Mouse (Mus musculus): Measurements from ENCODE around the gene Nifk.

The Nifk gene

DNA sequence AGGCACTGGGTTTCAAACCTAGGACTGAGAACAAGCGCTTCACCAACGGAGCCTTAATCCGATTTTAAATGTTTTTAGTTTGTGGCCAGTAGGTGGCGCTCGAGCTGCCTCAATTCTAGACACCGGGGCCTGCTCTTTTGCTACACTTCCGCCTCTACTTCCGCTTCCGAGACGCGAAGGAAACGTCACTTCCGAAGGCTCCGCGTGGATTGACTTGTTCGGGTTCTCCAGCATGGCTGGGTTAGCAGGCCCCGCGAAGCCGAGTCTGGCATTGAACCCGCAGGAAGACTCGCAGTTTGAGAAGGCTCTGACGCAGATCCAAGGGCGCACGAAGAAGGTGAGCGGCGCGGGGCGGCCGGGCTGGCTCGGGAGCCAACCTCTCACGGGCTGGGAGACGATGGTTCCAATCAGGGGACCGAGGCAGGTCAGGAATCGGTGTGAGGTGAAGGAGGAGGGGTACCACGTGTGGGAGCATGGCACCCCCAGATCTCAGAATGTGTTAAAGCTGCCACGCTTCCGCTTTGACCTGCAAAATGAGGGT, at the start of gene Nifk:
TSS of gene Nifk (plus strand) at position 179 of the 541 bp plus-strand sequence.
- peak; percentile 60 for DNase-seq (ENCODE audit: low spot score)

DNA sequence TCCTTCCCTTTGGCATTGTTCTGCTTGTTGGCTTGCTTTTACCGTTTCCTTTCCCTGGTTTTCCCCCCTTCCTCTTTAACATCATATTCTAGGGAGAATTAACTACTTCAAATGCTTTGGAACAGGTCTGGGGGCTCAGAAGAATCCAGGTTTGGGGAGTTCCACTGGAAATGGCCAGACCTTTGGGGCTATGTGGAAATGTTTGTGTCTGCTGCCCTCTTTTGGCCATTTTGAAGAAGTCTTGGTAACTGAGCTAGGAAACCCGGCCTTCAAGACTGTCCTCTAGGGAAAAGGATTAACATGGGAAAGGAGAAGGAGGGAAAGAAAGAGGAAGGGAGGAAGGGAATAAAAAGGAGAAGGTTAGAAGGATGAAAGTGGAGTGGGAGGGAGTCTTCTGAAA, 46.5 kb upstream of the Nifk start:
- DNase-seq (ENCODE audit: low spot score) = no peak

DNA sequence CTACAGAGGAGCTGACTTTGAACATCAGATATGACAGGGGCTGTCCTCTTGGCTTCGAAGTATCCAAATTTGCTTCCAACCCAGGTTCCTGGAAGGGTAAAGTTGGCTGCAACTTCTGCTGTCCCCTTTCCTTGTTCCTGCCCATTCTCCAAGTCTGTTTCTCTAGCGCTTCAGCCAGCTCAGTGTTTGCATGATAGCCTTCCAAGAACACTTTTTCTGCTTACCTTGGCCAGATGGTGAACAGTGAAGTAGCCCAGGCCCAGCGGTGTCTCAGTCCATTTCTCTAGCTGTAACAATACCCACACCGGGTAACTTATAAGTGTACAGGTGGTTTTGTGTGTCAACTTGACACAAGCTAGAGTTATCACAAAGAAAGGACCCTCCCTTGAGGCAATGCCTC, 29.3 kb upstream of the Nifk start:
- DNase-seq (ENCODE audit: low spot score) = no peak

DNA sequence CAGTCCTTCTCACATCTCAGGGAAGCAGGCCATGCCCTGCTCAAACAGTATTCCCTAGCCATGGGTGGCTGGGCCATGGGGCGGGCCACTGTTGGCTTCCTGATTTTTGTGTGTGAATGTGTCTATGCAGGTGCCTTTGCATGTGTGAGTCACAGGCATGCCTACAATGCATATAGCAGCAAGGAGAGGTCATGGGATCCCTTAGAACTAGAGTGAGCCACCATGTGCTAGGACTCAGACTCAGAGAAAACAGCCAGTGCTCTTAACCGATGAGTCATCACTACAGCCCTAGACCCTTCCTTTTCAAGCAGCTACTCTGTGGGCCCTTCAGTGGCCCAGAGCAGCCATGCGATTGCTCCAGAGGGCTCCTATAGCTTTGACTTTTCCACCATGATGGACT, 27.4 kb upstream of the Nifk start:
- no peak for DNase-seq (ENCODE audit: low spot score)

DNA sequence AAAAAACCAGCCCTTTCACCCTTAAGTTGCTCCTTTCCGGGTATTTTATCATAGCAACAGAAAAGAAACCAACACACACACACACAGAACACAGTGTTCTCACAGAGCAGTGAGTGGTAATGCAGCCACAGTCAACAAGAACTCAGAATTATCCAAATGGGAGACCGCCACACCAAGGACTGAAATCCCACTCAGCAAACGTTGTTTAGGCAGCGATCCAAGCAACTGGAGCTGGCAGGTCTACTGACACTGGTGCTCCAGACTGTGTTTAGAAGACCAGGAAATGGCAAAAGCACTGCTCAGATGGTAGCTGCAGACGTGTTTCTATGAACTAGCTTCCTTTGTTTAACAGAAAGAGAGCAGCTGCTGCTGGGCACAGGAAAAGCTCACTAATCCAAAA, 26.8 kb upstream of the Nifk start:
- no peak for DNase-seq (ENCODE audit: low spot score)

DNA sequence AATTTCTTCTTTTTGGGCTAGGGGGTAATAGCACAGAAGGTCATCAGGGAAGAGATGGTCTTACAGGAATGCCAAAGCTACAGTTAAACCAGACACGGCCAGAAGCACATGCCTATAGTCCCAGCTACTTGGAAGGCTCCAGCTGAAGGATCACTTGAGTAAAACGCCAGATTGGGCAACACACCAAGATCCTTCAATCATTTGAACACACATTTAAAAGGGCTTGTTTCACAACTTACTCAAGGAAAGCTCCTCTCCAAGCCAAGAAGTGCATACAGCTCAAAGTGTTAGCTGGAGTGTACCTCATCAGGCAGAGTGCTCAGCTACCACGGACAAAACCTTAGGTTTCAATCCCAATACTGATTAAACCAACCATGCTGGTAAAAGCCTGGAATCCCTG, 25.0 kb upstream of the Nifk start:
- no peak for DNase-seq (ENCODE audit: low spot score)

DNA sequence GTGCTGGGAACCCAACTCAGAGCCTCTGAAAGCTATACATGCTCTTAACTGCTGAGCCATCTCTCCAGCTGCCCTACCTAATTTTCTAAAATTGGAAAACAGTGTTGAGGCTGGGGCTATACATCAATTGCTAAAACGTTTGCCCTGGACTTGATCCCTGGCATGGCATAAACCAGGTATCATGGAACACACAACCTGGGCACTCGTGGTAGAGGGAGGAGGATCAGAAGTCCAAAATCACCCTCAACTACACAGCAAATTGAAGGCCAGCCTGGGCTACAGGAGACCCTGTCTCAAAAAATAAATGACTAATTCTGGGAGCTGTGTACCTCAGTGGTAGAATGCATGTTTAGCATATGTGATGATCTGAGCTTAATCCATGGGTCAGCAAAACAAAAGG, 23.9 kb upstream of the Nifk start:
- no peak for DNase-seq (ENCODE audit: low spot score)

DNA sequence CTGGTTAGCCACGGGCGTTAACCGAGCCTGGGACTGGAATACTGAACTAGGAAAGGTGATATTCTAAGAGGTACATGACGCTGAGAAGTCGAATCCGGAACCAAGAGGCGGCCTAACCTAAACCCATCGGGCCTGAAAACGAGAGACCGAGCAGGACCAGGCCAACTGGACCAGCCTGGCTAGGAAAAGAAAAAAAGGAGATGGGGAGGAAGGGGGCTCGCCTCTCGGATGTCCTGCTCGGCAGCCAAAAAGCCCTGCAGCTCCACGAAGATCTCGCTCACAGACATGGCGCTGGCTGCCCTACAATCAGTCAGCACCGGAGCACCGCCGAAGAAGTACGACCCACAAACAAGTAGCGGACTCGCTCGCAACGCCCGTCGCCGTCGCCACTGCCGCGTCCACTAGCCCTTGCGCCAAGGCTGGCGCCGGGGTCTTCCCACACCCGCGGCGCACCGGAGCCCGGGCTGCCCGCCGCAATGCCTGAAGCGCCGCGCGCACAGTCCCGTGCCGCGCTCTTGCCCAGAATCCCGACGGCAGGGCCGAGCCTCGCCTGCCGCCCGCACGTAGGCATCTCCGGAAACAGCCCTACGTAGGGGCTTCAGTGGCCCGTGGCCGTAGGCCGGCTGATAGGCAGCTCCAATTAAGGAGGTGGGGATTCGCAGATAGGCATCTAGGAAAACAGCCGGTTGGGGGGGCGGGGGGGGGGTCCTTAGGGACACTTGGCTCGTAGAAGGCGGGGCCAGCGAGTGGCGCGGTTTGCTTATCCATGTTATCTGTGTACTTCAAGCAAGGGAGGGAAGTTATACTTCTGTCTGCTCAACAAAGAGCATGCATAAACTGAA, 10.6 kb upstream of the Nifk start:
- peak; percentile 42 for DNase-seq (ENCODE audit: low spot score)

DNA sequence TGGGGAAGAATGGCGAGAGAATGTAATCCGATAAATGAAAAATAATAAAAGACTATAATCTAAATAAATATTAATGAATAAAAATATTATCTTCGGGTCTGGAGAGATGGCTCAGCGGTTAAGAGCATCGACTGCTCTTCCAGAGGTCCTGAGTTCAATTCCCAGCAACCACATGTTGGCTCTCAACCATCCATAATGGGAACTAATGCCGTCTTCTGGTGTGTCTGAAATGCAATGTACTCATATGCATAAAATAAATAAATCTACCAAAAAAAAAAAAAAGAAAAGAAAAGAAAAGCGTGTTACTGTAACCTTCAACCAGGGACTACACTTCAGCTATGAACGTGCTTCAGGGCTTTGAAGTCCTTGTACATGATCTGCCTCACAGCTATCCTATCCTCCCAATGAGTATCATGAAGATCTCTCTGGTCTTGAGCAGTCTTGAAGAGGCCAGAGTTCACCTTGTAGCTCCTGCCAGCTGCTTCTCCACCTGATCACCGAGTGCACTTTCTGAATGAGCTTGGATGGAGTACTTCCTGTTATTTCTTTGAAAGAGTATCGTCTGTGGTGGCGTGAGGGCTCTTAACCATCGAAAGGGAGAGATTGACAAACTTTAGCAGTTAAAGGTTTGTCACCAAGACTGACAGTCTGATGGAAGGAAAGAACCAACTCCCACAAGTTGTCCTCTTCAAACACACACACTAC, 9.9 kb upstream of the Nifk start, which contains the start of gene Tsn:
TSS of gene Tsn (minus strand) at position 118 of the 705 bp plus-strand sequence.
- DNase-seq (ENCODE audit: low spot score) = no peak

DNA sequence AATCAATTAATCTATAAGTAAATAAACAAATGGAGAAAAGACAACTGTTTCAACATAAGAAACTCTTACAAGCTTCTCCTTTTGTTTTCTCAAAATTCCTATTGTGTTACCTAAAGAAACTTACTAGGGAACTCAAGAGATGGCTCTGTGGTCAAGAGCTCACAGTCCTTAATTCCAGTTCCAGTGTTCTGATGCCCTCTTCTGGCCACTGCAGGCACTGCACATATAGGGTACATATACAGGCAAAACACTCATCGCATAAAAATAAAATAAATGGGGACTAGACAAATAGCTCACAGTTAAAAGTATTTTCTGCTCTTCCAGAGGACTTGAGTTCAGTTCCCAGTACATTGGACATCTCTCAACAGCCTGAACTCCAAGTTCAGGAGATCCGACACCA, 943 bp upstream of the Nifk start:
- DNase-seq (ENCODE audit: low spot score) = no peak

DNA sequence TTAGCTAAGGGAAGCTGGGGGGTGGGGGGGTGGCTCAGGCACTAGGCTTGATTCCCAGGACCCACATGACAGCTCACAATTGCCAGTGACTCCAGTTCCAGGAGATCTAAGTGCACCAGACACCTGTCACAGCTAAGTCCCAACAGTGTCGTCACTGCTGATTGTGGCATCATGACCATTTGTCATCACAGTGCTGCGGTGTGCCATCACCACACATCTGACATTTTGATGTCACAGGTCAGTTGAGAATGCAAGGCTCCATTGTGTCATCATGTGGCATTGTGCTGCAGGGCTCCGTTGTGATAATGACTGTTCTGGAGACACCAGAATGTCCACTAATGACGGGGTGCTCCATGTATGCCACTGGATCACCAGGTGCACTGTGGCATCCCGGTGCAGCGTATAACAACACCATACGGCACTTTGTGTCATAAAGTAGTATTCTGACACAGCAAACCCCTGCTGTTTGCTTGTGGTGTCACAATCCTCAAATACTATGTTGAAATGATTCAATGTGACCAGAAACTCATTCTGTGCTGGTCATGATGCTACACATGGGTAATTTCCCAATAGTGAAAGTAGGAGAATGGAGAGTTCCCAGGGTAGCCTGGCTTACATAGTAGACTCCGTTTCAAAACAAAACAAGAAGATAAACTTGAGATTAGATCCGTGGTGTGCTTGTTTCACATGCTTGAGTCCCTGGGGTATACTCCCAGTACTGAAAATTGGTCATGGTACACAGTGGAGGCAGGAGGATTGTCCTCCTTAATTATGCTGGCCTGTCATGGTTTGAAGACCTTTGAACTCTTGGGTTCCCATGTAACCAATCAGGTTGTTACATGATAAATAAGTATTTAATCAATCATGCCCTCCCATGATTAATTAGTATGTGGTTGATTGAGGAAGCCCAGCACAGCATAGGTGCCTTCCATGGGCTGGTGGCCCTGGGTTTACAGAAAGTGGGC, 13.4 kb downstream of the Nifk start:
- no peak for DNase-seq (ENCODE audit: low spot score)

DNA sequence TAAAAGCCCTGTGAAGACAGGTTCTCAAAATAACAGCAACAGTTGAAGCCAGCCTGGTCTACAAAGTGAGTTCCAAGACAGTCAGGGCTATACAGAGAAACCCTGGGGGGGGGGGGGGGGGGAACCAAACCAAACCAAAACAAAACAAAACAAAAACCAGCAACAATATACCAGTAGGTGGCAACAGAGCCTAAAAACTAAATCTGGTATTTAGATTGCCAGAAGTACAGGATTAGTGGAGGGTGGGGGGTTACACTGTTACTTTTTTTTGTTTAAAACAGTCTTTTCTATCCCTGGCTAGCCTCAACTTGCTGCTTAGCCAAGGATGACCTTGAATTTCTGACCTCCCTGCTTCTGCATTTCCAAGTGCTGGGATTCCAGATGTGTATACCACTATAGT, 14.2 kb downstream of the Nifk start:
- no peak for DNase-seq (ENCODE audit: low spot score)

DNA sequence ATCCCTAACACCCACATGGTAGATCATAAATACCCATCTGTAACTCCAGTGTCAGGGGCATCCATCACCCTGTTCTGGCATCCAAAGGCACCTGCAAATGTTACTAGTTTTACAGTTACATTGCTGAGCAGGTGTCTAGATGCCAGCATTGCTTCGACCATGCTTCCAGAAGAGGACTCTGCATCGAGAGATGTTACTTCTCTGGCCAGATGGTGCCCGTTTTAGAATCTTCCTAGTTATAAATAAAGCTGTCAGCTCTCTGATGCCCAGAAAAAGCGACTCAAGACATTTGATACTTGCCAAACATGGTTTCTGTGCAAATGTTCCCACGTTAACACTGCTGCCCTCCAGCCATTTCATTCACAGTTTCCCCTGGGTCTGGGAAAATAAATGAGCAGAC, 16.3 kb downstream of the Nifk start:
- DNase-seq (ENCODE audit: low spot score) = no peak

DNA sequence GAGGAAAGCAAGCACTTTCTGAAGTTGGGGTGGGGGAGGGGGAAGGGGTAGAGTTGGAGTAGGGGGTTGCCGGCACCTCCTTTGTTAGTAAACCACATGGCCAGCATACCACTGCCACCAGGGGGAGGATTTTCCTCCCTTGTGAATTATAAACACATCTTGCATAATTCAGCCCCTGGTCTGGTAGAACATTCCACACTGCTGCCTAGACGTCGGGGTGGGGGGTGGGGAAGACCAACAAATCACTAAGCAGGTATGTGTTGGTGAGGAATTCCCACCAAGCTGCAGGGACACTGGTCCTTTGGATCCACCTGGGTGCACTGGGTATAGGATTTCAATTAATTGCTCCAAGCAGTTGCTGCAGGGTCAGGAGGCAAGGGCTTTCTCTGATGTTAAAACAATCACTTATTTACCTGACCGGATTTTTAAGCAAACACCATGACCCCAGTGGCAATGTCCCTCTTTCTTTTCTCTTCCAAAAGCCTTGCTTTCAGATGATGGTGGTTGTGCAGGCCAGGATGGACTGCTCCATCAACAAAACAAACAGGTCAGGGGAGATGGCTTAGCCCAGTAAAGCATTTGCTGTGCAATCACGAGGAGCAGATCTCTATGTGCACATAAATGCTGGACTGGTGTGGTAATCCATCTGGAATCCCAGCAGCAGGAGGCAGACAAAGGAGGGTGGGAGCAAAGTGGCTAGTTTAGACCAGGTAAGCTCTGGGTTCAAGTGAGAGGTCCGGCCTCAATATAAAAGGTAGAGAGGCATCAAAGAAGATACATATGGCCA, 22.2 kb downstream of the Nifk start:
- no peak for DNase-seq (ENCODE audit: low spot score)

DNA sequence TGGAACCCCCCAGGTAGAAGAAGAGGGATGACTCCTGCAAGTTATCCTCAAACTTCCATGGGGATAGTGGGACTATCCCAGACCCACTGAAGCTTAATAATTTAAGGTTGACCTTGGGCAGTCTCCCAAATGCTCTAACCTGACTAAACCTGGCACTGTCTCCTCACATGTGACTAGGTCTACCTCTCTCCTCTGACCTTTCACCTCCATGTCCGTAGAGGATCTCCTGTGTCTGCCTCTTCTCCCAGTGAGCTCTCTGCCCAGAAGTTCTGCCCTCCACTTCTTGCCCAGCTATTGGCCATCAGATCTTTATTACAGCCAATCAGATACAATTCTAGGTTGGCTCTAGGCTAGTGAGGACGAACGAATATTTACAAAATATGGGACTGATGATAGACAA, 28.3 kb downstream of the Nifk start:
- DNase-seq (ENCODE audit: low spot score) = no peak

DNA sequence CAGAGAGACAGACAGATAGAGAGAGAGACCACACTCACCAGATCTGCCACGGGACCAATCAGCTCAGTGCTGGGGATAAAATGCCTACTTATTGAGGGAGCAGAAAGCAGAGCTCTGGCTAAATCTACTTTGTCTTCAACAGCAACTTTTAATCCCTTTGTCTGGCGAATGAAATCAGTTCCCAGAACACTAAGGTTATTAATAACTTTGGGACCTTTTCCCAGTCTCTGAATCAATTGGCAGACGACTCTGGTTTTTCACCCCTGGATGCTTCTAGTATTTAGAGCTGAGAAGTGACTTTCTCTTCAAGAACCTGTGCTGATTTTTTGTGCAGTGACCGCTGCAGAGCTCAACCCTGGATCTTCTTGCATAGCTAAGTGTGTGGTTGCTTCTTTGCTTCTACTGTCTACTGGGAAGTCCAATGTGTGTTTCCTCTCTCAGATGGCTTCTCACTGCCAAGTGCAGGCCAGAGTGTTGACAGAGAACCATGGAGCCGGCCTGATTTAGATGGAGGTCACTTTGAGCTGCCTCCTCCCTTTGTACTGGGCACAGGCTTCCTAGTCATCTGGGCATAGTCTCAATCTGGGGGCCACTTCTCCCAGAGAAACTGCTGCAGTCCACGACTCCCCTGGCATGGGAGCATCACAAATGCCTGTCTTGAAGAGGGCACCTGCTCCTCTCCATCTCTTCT, 37.6 kb downstream of the Nifk start:
- no peak for DNase-seq (ENCODE audit: low spot score)

DNA sequence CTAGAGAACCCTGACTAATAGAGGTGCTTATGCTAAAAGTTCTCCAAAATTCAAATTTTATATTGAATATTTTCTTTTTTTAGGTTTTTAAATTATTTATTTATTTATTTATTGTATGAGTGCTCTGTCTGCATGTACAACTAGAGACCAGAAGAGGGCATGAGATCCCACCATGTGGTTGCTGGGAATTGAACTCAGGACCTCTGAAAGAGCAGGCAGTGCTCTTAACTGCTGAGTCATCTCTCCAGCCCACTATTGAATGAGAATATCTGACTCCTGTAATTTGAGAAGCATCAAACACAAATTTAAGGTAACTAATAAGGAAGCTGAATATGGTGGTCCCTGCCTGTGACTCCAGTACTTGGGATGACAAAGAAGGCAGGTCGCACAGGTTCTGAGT, 46.3 kb downstream of the Nifk start:
- no peak for DNase-seq (ENCODE audit: low spot score)

DNA sequence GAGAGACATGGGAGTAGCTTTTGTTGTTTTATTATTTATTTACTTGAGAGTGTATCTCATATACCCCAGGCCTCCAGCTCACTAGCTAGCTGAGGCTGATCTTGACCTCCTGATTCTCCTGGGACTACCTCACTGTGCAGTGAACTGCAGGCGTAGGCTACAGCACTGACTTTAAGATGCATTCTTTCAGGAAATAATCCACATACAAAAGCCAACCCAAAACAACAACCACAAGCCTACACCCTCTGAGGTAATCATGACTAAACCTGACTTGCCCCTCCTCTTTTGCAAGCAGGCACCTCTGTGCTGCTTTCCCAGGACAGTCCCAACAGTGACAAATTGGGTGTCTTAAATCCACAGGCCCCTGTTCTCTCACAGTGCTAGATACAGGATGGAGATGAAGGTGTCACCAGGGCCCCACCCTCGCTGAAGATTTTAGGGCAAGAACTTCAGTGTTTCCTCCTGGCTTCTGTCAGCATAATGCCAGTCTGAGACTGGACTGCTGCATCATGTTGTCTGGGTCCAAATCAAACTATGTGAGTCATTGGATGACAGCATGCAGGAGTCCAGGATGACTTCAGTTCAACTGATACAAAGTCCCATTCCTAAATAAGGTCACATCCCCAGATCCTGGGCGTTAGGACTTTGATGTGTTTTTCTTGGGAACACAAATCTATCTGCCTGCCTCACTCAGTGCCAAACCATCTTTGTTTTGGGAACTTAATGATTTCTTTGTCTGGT, 47.3 kb downstream of the Nifk start:
- no peak for DNase-seq (ENCODE audit: low spot score)

DNA sequence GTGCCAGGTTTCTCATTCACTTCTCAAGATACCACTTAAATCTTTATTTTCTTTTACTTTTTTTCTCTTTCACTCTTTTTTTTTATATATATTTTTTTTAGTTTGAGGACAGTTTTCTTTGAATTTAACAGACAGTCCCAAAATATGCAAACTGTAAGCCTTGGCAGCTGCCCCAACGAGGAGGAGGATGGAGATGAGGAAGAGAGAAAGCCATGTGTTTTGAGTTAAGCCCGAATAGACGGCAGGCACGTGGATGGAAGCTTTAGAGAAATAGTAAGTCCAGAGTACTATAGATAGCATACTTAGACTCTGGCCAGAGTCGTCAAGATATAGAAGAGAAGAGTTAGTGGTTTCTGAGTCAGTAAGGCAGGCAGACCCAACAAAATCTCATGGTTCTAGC, 56.1 kb downstream of the Nifk start:
- no peak for DNase-seq (ENCODE audit: low spot score)
